Mouse (Mus musculus) liver, embryonic 14 days (tissue): ENCODE data around the gene 4921536K21Rik. TPM values are rescaled to one million over a fixed set of nuclear protein-coding genes. Genes with fewer than 3 reads are reported as not detected.

ENCODE experiments used
- polyA plus RNA-seq: library from polyadenylated mRNA; depleted of rRNA; stranded (reverse); fragments of >200 nt; gene quantifications from 2 replicates; pipeline ENCODE4 v1.2.3, GENCODE M21; 2012; rRNA removed

The 4921536K21Rik gene
- polyA plus RNA-seq = 0.03 TPM in 2 replicates

GRCm38 (mm10) chr11:3894406-3895281 is at the start of gene 4921536K21Rik, which contains the start of gene Dusp18:
Gene 4921536K21Rik (minus strand): TSS chr11:3895098.
Gene Dusp18 (plus strand): TSS chr11:3895240.

GRCm38 (mm10) chr11:3931511-3932211 is 36.8 kb upstream of the 4921536K21Rik start, which contains the start of gene Tcn2:
Gene Tcn2 (minus strand): TSS chr11:3932159.

GRCm38 (mm10) chr11:3914109-3914840 is 19.4 kb upstream of the 4921536K21Rik start, which contains the start of gene Slc35e4:
Gene Slc35e4 (minus strand): TSS chr11:3914664.

DNA sequence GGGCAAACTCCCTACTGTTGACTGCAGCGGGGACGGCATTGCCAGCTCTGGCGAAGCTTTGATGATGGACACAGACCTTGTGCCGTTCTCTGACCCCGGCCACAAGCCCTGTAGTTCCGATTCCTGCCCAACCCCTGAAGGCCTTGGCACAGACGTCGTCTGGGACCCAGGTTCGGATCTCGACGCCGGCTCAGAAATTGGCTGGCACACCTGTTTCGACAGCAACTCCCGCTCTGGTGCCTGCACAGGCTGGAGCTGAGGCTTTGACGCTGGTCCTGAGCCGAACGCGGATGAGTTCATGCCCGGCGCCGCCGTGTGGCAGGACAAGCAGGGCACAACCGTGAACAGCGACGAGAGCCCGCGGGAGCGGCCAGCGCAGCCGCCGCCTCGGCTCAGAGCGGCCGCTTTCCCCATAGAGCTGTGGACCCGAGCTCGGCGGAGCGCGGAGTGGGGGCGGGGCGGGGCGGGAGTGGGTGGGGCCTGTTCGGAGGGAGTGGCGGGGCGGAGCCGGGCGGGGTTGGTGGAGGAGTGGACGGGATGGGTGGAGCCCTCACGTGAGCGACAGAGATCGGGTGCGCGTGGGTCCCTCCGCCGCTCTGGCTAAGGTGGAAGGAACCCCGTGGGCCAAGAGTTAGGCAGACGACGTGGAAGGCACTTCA is 31.3 kb downstream of the 4921536K21Rik start, which contains the start of gene Osbp2:
Gene Osbp2 (minus strand): TSS at position 450 of the 659 bp plus-strand sequence.

Other genes with a start within 250 kb of the 4921536K21Rik start
- gene Morc2a, start 245.9 kb downstream of the 4921536K21Rik start, polyA plus RNA-seq = 5.5 and 6.8 TPM in 2 replicates
- 0.05 and 0.07 TPM in 2 replicates for gene Osbp2, start 31.2 kb downstream of the 4921536K21Rik start, polyA plus RNA-seq
- 0.14 and 0.17 TPM in 2 replicates for gene Dusp18, start 142 bp upstream of the 4921536K21Rik start, polyA plus RNA-seq
- gene Slc35e4, start 19.6 kb upstream of the 4921536K21Rik start, polyA plus RNA-seq = 0.27 and 0.32 TPM in 2 replicates
- gene Tcn2, start 37.1 kb upstream of the 4921536K21Rik start, polyA plus RNA-seq = 12.6 and 15.1 TPM in 2 replicates
- 37.2 and 39.6 TPM in 2 replicates for gene Pes1, start 68.9 kb upstream of the 4921536K21Rik start, polyA plus RNA-seq
- not detected in 2 replicates for gene 4930556J24Rik, start 81.7 kb upstream of the 4921536K21Rik start, polyA plus RNA-seq
- 0.90 and 1.0 TPM in 2 replicates for gene Gal3st1, start 88.5 kb upstream of the 4921536K21Rik start, polyA plus RNA-seq
- 0.99 and 1.0 TPM in 2 replicates for gene Sec14l4, start 136.4 kb upstream of the 4921536K21Rik start, polyA plus RNA-seq
- gene Sec14l3, start 169.7 kb upstream of the 4921536K21Rik start, polyA plus RNA-seq = not detected in 2 replicates
- gene Mtfp1, start 200.3 kb upstream of the 4921536K21Rik start, polyA plus RNA-seq = 13.6 and 14.1 TPM in 2 replicates
- 9.1 and 9.8 TPM in 2 replicates for gene Sec14l2, start 228.3 kb upstream of the 4921536K21Rik start, polyA plus RNA-seq
- 4.6 and 5.5 TPM in 2 replicates for gene Rnf215, start 240.1 kb upstream of the 4921536K21Rik start, polyA plus RNA-seq